Mouse (Mus musculus): ENCODE measurements around the gene St3gal3. TPM values are rescaled to one million over a fixed set of nuclear protein-coding genes. Genes with fewer than 3 reads are reported as not detected.

St3gal3 gene
- total RNA-seq (2022) = 10 to 100 TPM; 61.5 to 67.5 (median 67.2) TPM

- peak; percentile 94 for DNase-seq (ENCODE audit: low spot score)
Observed at GRCm38 (mm10) chr4:118134485-118135365, at the start of gene St3gal3. Gene St3gal3, minus strand, starts transcription at chr4:118134914.

- DNase-seq (ENCODE audit: low spot score) = no peak
Observed at GRCm38 (mm10) chr4:118180301-118181080, 45.8 kb upstream of the St3gal3 start.

- DNase-seq (ENCODE audit: low spot score) = peak; percentile 99
Observed at GRCm38 (mm10) chr4:118179467-118180300, 45.0 kb upstream of the St3gal3 start, which contains the start of gene Kdm4a. Gene Kdm4a, minus strand, starts transcription at chr4:118180043.

- DNase-seq (ENCODE audit: low spot score) = no peak
Observed at GRCm38 (mm10) chr4:118178952-118179466, 44.3 kb upstream of the St3gal3 start.

GRCm38 (mm10) chr4:118172461-118172860 lies 37.7 kb upstream of the St3gal3 start:
- DNase-seq (ENCODE audit: low spot score) = no peak

GRCm38 (mm10) chr4:118171006-118171405 lies 36.3 kb upstream of the St3gal3 start:
- DNase-seq (ENCODE audit: low spot score) = no peak

- DNase-seq (ENCODE audit: low spot score) = no peak
Observed at GRCm38 (mm10) chr4:118162123-118162522, 27.4 kb upstream of the St3gal3 start.

- DNase-seq (ENCODE audit: low spot score) = no peak
Observed at GRCm38 (mm10) chr4:118157666-118158065, 23.0 kb upstream of the St3gal3 start.

GRCm38 (mm10) chr4:118156559-118156958 lies 21.8 kb upstream of the St3gal3 start:
- no peak for DNase-seq (ENCODE audit: low spot score)

- no peak for DNase-seq (ENCODE audit: low spot score)
Observed at GRCm38 (mm10) chr4:118154889-118155288, 20.2 kb upstream of the St3gal3 start.

GRCm38 (mm10) chr4:118152020-118152785 lies 17.5 kb upstream of the St3gal3 start:
- DNase-seq (ENCODE audit: low spot score) = peak; percentile 50

- no peak for DNase-seq (ENCODE audit: low spot score)
Observed at GRCm38 (mm10) chr4:118150804-118151203, 16.1 kb upstream of the St3gal3 start.

GRCm38 (mm10) chr4:118149956-118150680 lies 15.4 kb upstream of the St3gal3 start:
- DNase-seq (ENCODE audit: low spot score) = peak; percentile 25

- no peak for DNase-seq (ENCODE audit: low spot score)
Observed at GRCm38 (mm10) chr4:118149055-118149576, 14.4 kb upstream of the St3gal3 start.

GRCm38 (mm10) chr4:118148317-118148687 lies 13.6 kb upstream of the St3gal3 start:
- DNase-seq (ENCODE audit: low spot score) = no peak

GRCm38 (mm10) chr4:118147547-118148316 lies 13.0 kb upstream of the St3gal3 start:
- peak; percentile 73 for DNase-seq (ENCODE audit: low spot score)

GRCm38 (mm10) chr4:118147090-118147489 lies 12.4 kb upstream of the St3gal3 start:
- DNase-seq (ENCODE audit: low spot score) = no peak

- DNase-seq (ENCODE audit: low spot score) = no peak
Observed at GRCm38 (mm10) chr4:118144324-118144723, 9.6 kb upstream of the St3gal3 start.

GRCm38 (mm10) chr4:118143679-118144078 lies 9.0 kb upstream of the St3gal3 start:
- no peak for DNase-seq (ENCODE audit: low spot score)

Measured in heart, adult 8-10 months (tissue).